Mouse (Mus musculus) right cerebral cortex, postnatal 10 days (tissue): ENCODE data around the gene Rftn2.
A peak's percentile ranks its signal among the peaks of the same experiment; 100 is the strongest.

Experiments
- DNase-seq, 2 experiments: peaks; one replicate each; pipeline ENCODE4 v3.0.0; 2021; ENCODE audit warnings: low spot score in 2 of 2

The Rftn2 gene

DNA sequence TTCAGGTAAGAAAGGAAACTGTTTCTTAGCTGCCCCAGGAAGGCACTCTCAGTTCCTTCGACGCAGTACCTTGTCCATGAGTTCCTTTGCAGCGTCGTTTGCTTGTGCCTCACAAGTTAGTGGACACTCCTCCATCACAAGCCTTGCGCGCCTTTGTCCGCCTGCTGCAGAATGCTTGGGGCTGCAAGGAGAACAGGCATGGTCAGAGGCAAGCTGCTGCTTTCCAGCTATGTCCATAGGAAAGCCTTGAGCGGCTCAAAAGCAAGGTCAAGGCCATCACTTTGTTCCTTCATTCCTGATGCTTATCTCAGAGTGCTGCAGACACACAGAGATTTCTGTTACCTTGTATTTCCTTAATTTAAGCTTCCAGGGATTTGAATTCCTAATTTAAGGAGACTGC lies 15.5 kb downstream of the Rftn2 start:
- peak in 1 of 2 experiments; percentile 6 for DNase-seq

DNA sequence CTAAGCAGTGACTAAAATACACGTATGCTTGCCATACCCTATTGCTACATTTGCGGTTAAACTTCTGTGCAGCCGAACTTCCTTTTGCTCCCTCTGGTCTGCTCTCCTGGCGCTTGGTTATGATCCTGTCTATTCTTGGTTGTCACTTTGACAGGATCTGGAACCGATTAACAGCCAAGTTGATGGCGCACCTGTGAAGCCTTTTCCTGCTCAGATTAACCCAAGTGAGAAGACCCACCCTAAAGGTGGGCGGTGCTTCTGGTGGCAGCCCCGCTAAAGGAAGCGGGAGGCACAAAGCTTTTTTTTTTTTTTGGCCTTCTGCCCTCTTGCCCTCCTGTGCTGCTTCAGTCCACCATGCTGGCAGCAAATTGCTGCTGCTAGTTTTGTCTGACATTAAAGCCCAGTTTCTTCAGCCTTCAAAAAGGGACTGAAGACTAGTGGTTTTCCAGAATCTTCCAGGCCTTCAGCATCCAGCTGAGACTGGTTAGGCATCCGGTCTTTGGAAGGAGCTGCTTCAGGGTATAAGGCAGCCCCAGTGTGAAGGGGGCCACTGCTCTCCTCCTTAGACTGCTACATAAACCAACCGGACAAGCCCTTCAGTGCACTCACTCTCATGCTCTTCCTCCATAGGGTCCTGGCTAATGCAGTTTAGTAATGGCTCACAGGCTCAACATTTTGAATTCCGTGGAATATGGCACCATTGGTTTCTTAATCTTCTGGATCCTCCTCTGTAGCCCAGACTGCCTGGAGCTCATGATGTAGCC lies 16.2 kb downstream of the Rftn2 start:
- peak in 1 of 2 experiments; percentile 18 for DNase-seq

GRCm38 (mm10) chr1:55208500-55209140 lies 18.0 kb downstream of the Rftn2 start:
- DNase-seq: peak in 1 of 2 experiments; percentile 5

GRCm38 (mm10) chr1:55207561-55207960 lies 19.0 kb downstream of the Rftn2 start:
- DNase-seq: peak in 1 of 2 experiments; percentile 10

DNA sequence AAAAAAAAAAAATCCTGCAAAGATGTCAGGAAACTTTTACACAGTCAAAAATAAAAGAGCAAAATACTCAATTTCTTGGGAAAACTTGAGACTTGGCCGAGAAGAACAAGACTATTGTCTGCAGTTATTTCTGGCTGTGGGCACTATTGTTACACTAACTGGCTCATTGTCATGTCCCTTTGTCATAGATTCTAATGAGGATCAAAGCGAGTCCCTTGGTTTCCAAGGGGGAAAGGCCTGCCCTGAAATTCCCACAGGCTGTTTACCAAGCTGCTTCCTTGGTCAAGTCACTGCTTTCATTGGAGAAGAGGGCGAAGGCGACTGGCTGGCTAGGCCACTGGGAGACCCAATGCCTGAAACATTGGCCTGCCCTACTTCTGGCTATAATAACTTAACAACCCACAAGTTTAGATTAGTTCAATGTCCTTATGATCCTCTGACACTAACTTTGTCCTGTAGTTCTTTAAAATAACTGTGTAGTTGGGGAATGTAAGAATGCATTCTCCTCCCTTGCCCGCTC lies 20.7 kb downstream of the Rftn2 start:
- peak in 1 of 2 experiments; percentile 34 for DNase-seq

GRCm38 (mm10) chr1:55201850-55202752 lies 24.5 kb downstream of the Rftn2 start:
- DNase-seq: peak; percentile 57 to 74

DNA sequence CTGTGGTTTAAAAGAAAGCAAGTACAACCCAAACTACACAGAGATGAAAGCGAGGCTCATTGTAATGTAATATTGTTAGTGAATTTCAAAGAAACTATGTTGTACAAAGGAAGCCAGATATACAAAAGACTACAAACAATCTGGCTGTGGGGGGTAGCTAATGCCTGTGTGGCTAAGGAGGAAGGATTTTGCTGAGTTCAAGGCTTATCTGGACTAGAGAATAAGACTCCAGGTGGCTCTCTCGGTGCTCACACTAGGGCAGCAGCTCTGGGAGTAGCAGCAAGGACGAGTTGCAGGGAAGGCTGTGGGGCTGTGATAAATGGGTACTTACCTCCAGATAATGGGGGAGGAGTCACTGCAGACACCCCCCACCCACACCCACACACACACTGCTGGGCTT lies 27.9 kb downstream of the Rftn2 start:
- no peak for DNase-seq

GRCm38 (mm10) chr1:55196327-55197003 lies 30.1 kb downstream of the Rftn2 start:
- no peak for DNase-seq

DNA sequence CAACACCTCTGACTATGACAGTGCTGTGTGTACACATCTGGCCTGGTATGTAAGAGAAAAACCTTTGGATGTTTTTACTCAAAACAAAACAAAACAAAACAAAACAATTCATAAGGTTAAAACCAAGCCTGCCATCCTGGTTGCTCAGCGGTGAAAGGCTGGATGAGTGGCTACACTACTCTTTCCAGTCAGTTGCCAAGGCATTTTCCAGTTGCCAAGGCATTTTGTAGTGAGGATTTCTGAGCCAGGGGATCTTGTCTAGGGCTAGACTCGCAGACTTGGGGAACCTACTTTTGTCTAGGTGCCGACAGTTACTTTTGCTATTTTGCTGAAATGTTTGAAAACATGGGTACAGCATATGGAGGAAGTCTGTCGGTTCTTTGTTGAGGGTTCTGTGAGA lies 31.6 kb downstream of the Rftn2 start:
- no peak for DNase-seq

DNA sequence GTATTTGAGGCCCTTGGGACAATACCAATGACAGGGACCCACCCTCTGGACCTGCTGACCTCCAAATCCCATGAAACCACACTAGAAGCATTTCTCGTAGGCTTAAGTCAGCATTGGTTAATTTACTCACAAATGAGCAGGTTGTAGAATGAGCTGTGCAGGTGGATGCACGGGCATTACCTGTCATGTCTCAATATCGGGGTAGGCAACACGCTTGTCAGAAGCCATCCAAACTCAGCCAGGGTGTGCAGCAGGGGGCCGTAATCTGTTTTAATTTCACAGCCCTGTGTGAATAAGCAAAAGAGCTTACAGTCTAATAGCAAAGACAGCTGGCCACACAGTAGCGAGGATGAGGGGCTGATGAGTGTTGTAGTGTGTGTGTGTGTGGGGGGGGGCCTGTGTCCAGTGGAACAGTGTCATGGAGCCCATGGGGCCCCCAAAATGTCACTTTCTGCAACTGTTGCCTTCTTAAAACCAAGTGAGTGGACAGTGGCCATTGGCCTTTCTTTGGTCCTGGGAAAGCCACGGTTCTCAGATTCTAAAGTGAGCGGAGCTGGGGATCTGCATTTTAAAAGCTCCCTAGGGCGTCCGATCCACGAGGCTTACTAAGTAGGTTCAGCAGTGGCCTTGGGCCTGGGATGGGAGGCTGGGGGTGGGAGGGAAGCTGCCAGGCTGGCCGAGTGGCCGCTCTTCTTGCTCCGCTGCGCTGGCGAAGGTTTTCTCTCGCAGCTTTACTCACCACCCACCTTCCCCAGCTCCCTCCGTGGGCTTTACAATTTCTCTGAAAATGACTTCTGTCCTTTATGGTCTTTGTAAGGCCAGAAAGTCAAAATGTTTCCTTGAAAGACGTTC lies 32.3 kb downstream of the Rftn2 start:
- peak; percentile 32 to 39 for DNase-seq

DNA sequence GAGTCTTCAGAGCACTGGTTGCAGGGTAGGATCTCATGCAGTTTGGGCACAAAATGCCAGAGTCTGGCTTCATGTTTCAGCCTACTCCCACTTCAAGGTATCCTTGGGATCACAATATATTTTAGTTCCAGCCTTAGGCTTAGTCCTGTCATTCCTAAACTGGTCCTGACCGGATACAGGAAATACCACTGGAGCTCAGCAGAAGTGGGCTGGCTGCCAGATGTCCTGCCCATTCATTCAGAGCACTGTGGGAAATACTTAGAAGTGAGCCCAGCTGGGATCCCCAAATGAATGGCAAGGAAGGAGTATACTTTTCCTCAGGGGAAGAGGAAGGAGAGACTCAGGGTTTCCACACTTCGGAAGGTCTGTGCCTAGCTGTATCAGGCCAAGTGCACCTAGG lies 33.3 kb downstream of the Rftn2 start:
- peak; percentile 52 to 56 for DNase-seq

DNA sequence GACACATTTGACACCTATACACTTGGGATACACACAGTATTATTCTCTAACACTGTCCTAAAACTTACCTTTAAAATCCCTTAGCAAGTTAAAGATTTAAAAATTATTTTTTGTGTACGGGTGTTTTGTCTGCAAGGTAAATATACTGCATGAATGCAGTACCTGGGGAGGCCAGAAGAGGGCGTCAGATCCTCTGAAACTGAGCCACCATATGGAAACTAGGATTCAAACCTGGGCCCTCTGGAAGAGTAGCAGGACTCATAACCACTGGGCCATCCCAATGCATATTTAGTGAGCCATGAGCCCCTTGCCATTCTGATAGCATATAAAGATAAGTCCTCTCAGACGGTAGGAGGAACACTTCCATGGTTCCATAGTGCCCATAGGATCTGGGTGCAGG lies 33.8 kb downstream of the Rftn2 start:
- DNase-seq: no peak

DNA sequence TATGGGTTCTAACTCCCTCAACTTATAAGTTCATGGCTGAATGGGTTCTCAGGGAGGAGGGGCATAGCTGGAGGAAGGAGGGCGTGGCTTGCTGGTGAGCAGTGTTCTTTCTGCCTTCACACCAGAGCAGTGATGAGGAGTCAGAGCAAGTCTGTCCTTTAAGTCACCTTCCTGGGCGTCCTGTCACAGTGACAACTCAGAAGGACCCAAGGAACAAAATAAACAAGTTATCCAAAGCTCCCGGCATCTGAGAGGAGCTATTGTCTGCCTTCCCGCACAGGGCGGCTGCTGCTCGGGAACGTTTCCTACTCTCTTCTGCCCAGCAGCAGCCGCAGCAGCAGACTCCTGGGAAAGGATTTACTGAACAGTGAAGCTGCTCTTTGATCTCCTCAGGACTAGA lies 34.6 kb downstream of the Rftn2 start:
- DNase-seq: no peak

DNA sequence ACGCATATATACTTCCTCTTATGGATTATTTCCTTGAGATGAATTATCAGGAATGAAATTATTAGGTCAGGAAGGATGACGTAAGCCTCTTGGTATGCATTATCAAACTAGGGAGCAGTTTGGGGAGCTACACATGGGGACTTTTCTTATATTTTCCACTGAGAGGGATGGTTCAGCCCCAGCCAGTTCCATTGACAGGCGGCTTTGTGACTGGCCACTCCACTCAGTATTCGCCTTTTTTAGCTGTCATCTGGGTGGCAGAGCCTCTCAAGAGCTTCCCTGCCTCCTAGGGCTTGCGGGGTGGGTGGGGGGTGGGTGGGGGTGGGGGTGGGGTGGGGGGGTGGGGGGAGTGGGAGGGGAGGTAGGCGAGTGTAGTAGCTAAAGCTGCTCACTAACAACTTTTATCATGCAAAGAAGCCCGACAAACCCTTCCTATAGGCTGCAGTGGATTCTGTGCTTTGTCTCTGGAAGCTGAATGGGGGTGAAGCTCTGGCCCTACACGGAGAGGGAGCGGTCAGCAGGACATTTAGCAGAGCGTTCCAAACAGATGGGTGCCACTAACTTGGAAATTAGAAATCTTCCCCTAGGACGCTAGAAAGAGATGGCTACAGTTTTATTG lies 39.9 kb downstream of the Rftn2 start:
- no peak for DNase-seq

GRCm38 (mm10) chr1:55185718-55186117 lies 40.9 kb downstream of the Rftn2 start:
- no peak for DNase-seq

DNA sequence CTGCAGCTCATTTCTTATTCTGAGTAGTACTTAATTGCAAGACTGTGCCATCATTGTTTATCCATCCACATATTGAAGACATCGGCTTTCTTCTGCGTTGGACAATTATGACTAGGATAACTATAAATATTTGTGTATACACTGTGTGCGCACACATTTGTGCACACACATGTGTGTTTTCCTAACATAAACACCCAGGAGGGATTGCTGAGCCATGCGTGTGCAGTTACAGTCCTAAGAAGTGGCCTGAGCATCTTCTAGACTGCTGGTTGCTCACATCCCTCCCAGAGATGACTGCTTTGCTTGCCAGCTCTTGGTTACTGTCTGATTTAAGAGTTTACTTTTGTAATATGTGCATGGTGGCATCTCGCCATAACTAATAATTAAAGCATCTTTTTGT lies 44.2 kb downstream of the Rftn2 start:
- no peak for DNase-seq

DNA sequence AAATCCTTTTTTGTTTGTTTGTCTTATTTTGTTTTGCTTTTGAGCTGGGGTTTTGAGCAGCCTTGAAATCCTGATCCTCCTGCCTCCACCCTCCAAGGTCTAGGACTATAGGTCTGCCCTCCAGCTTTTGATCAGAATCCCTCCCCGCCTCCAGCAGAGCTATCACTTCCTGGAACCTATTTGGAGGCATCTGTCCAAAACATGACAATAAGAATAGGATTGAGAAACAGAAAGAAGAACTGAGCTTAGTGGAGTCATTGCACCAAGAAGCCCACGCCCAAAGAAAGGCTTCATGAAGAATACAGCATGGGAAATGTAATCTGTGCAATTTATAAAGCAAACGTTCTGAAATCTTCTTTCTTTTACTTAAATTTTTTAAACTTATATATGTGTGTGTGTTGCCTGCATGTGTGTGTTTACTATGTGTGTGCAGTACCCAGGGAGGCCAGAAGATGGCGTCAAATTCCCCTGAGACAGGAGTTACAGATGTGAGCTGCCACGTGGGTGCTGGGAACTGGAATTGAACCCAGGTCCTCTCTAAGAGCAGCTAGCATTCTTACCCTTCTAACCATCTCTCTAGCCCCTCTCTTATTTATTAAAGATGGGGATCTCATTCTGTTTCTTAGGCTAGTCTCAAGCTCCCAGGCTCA lies 46.5 kb downstream of the Rftn2 start:
- DNase-seq: no peak

DNA sequence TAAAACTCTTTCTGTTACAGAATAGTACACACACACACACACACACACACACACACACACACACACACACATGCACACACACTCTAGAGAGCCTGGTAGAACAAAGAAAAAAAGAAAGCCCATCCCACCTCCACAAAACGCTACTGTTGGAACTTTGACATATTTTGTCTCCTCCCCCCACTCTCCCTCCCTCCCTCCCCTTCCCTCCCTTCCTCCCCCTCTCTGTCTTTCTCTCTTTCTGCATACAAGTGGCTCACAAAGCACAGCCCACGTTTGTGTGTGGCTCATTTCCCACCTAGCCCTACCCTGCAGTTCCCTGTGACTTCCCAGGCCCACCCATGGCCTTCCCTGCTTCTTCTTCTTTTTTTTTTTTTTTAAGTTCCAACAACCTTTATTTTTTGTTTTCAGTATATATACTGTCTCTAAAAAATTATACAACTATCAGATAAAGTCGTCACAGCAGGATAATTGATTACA lies 52.0 kb downstream of the Rftn2 start:
- no peak for DNase-seq
